Mouse (Mus musculus) MEL (cell line): Measurements from ENCODE around the gene Pabpn1l.
A peak's percentile ranks its signal among the peaks of the same experiment; 100 is the strongest.

Experiments
- BHLHE40 ChIP-seq: IDR thresholded peaks from 2 replicates; pipeline ENCODE4 v1.6.1; 2012; ENCODE audit warnings: low read depth, mild to moderate bottlenecking, inconsistent platforms, low read length, improper control_type of control experiment, borderline replicate concordance
- CTCF ChIP-seq, 3 experiments: IDR thresholded peaks in 2 of 3; conservative IDR thresholded peaks in 1 of 3; 2 replicates each; pipeline ENCODE4 v1.5.1; 2011 to 2012; ENCODE audit warnings: low read length in 3 of 3, low read depth in 2 of 3, mild to moderate bottlenecking in 2 of 3, improper control_type of control experiment in 1 of 3, inconsistent platforms in 1 of 3, mixed read lengths in 1 of 3, moderate library complexity in 1 of 3; ENCODE audit not compliant: control insufficient read depth in 1 of 3, insufficient read depth in 1 of 3, poor library complexity in 1 of 3, severe bottlenecking in 1 of 3
- HCFC1 ChIP-seq: IDR thresholded peaks from 2 replicates; pipeline ENCODE4 v1.6.1; 2012; ENCODE audit warnings: low read depth, mild to moderate bottlenecking, inconsistent platforms, low read length, improper control_type of control experiment, moderate library complexity
- MAX ChIP-seq: IDR thresholded peaks from 2 replicates; pipeline ENCODE4 v1.6.1; 2011; ENCODE audit warnings: low read length, improper control_type of control experiment
- NRF1 ChIP-seq: IDR thresholded peaks from 2 replicates; pipeline ENCODE4 v1.6.1; 2014; ENCODE audit warnings: low read depth, mild to moderate bottlenecking, inconsistent platforms, low read length, improper control_type of control experiment, moderate library complexity; ENCODE audit not compliant: poor library complexity, insufficient read depth, severe bottlenecking
- POLR2A ChIP-seq, 2 experiments: IDR thresholded peaks; 2 replicates each; pipeline ENCODE4 v1.6.1; 2011 to 2012; ENCODE audit warnings: low read length in 2 of 2, mild to moderate bottlenecking in 2 of 2, control low read depth in 1 of 2, improper control_type of control experiment in 1 of 2, low read depth in 1 of 2, moderate library complexity in 1 of 2; ENCODE audit not compliant: control insufficient read depth in 1 of 2, insufficient read depth in 1 of 2, poor library complexity in 1 of 2
- POLR2AphosphoS5 ChIP-seq: IDR thresholded peaks from 2 replicates; pipeline ENCODE4 v1.6.1; 2012; ENCODE audit warnings: low read depth, borderline replicate concordance, mild to moderate bottlenecking, inconsistent platforms, low read length, moderate library complexity, mixed read lengths
- SMC3 ChIP-seq: IDR thresholded peaks from 2 replicates; pipeline ENCODE4 v1.6.1; 2011; ENCODE audit warnings: low read depth, low read length, improper control_type of control experiment
- TCF12 ChIP-seq: IDR thresholded peaks from 2 replicates; pipeline ENCODE4 v1.6.1; 2014; ENCODE audit warnings: low read depth, mild to moderate bottlenecking, inconsistent platforms, low read length, improper control_type of control experiment, moderate library complexity
- USF1 ChIP-seq: IDR thresholded peaks from 2 replicates; pipeline ENCODE4 v1.6.1; 2014; ENCODE audit warnings: low read depth, mild to moderate bottlenecking, inconsistent platforms, low read length, improper control_type of control experiment, moderate library complexity
- ZMIZ1 ChIP-seq: IDR thresholded peaks from 2 replicates; pipeline ENCODE4 v1.6.1; 2012; ENCODE audit warnings: low read depth, mild to moderate bottlenecking, inconsistent platforms, low read length, improper control_type of control experiment, moderate library complexity
- ZNF384 ChIP-seq: IDR thresholded peaks from 2 replicates; pipeline ENCODE4 v1.6.1; 2012; ENCODE audit warnings: low read depth, mild to moderate bottlenecking, inconsistent platforms, low read length, improper control_type of control experiment

DNA sequence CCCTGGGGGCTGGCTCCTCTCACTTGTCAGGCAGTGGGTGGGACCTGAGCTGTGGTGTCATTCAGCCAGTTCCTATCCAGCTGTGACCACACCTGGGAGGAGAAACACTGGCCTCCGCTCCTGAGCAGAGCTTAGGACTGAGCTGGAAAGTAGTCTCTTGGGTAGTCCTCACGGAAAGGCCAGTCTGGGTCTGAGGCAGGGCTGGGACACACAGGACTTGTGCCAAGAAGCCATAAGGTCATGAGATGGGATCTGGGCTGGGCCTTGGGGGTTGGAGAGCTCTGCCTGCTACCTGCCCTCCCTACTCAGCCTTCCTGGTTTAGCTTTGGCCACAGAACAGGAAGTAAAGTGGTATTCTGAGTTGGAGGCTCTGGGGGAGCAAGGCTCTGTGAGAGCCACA is 4.4 kb upstream of the Pabpn1l start:
- TF ChIP-seq ZMIZ1 (no peak; the same call in 1 of the 2 replicates), NRF1 (no peak), HCFC1 (no peak), POLR2AphosphoS5 (no peak; the same call in 1 of the 2 replicates), CTCF (IDR thresholded peaks at IDR 0.05 in 2 of 3, conservative IDR thresholded peaks at IDR 0.05 in 1 of 3; ENCODE audit: control insufficient read depth in 1 of 3, insufficient read depth in 1 of 3, low read depth in 2 of 3, low read length in 3 of 3, poor library complexity in 1 of 3, severe bottlenecking in 1 of 3) (no peak), TCF12 (no peak), USF1 (no peak), POLR2A (IDR thresholded peaks at IDR 0.05; ENCODE audit: control insufficient read depth in 1 of 2, insufficient read depth in 1 of 2, low read depth in 1 of 2, low read length in 2 of 2, poor library complexity in 1 of 2) (no peak), ZNF384 (no peak), SMC3 (peak; percentile 29; the same call in 1 of the 2 replicates), BHLHE40 (no peak), MAX (no peak)
